Mouse (Mus musculus) heart, adult 2 months (tissue): ENCODE results near the gene Erbb4. TPM values are rescaled to one million over a fixed set of nuclear protein-coding genes. Genes with fewer than 3 reads are reported as not detected.

Experiments
- DNase-seq, 2 experiments: peaks; one replicate each; pipeline ENCODE4 v3.0.0; 2021
- H3K27ac ChIP-seq: fragments of 200-600 bp; 2 replicates; pipeline ENCODE4 v1.8.1; 2022
- H3K27me3 ChIP-seq: fragments of 200-500 bp; 2 replicates; pipeline ENCODE4 v1.6.1; 2012; ENCODE audit warnings: mild to moderate bottlenecking, low read length, inconsistent platforms, mixed read lengths; ENCODE audit not compliant: control insufficient read depth, insufficient read depth
- H3K36me3 ChIP-seq: fragments of 200-500 bp; 2 replicates; pipeline ENCODE4 v1.6.1; 2012; ENCODE audit warnings: low read length, inconsistent platforms; ENCODE audit not compliant: control insufficient read depth, insufficient read depth
- H3K4me1 ChIP-seq: fragments of 200-500 bp; 2 replicates; pipeline ENCODE4 v1.6.1; 2011; ENCODE audit warnings: low read length; ENCODE audit not compliant: control insufficient read depth, insufficient read depth
- H3K4me3 ChIP-seq: fragments of 200-600 bp; 2 replicates; pipeline ENCODE4 v1.8.1; 2022
- H3K79me2 ChIP-seq: fragments of 200-500 bp; replicated peaks from 2 replicates; pipeline ENCODE4 v1.6.1; 2012; ENCODE audit warnings: mild to moderate bottlenecking, inconsistent platforms, low read length, moderate library complexity, mixed read lengths; ENCODE audit not compliant: control insufficient read depth, insufficient read depth
- H3K9ac ChIP-seq: fragments of 200-500 bp; 2 replicates; pipeline ENCODE4 v1.6.1; 2012; ENCODE audit warnings: low read depth, mild to moderate bottlenecking, control low read depth, inconsistent platforms, low read length, mixed read lengths
- CTCF ChIP-seq: fragments of 200-600 bp; IDR thresholded peaks from 2 replicates; pipeline ENCODE4 v1.8.1; 2022; ENCODE audit warnings: antibody characterized with exemption, mild to moderate bottlenecking, moderate library complexity
- EP300 ChIP-seq: fragments of 200-500 bp; IDR thresholded peaks from 2 replicates; pipeline ENCODE4 v1.6.1; 2011; ENCODE audit warnings: low read depth, low read length, control low read depth; ENCODE audit not compliant: insufficient read depth
- POLR2A ChIP-seq: fragments of 200-500 bp; IDR thresholded peaks from 2 replicates; pipeline ENCODE4 v1.6.1; 2011; ENCODE audit warnings: mild to moderate bottlenecking, low read depth, low read length, control low read depth; ENCODE audit not compliant: insufficient read depth
- WGBS: fragments of 180-500 bp; shearing (Covaris S2); methylation state at CpG from one replicate; pipeline ENCODE4 v1.1.7; 2018; 5-methylcytosine and 5-hydroxymethylcytosine counted together
- intact Hi-C: fragments of 180-260 bp; cut with DNase I; formaldehyde crosslinking; loops from one replicate; pipeline ENCODE4 v1.15.1; 2025
- polyA plus RNA-seq: library from polyadenylated mRNA; depleted of rRNA; stranded (reverse); fragments of >200 nt; gene quantifications from 2 replicates; pipeline ENCODE4 v1.2.3, GENCODE M21; 2012
- total RNA-seq, 2 experiments: library from RNA; stranded (reverse); gene quantifications; 2 replicates each; pipeline ENCODE4 v1.2.3; 2021

The Erbb4 gene
- total and polyA plus RNA-seq, 3 experiments, result 2.1 to 13.9 (median 10.3) TPM

- no peaks in the 10 kb centered on the region for H3K4me1 ChIP-seq
- intact Hi-C loops, result no loop called here
- 52% methylated on average over 3 of the region's 3 CpGs for WGBS
- TF ChIP-seq EP300, result no peak
- TF ChIP-seq POLR2A, result no peak
- TF ChIP-seq CTCF, result no peak
- H3K36me3 ChIP-seq, result no peaks in the 10 kb centered on the region
- H3K9ac ChIP-seq, result no peak overlapping the region
- H3K79me2 ChIP-seq, result no peaks in the 10 kb centered on the region
- DNase-seq, result no peak
- no peak overlapping the region for H3K27ac ChIP-seq
- H3K27me3 ChIP-seq, result no peaks in the 10 kb centered on the region
- H3K4me3 ChIP-seq, result no peak overlapping the region
Observed at GRCm38 (mm10) chr1:68590475-68590874, 517.4 kb downstream of the Erbb4 start.

DNA sequence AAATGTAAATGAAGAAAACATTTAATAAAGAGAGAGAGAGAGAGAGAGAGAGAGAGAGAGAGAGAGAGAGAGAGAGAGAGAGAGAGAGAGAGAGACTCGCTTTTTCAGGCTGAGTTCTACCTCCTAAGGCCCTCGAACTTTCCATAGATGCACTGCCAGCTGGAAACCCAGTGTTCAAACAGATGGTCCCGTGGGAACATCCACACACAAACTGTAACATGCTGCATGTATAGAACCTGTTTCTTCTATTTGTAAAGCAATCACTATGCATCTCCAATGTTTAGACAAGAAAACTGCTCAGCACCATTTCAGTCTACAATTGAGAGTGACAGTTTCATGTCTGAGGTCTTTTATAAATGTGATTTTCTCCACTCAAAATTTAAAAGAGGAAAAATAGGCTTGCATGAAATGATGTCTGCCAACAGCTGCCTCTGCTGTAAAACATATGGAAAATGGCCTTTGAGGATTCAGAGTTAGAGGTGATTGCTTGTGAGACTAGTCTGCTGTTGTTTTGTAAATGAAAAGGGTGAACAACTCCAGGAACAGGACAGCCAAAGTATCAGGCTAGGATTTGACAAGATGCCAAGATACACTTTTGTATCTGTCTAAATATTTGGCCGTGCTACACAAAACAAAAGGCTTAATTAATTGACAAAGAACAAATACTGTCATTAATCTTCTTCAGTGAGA, 533.9 kb downstream of the Erbb4 start:
- Histone ChIP-seq H3K79me2 (no peaks in the 10 kb centered on the region), H3K27me3 (no peaks in the 10 kb centered on the region), H3K36me3 (no peaks in the 10 kb centered on the region), H3K4me3 (no peak overlapping the region), H3K4me1 (no peaks in the 10 kb centered on the region; the same call in 1 of the 2 replicates), H3K9ac (no peak overlapping the region), H3K27ac (no peak overlapping the region)
- TF ChIP-seq POLR2A, result no peak
- TF ChIP-seq CTCF, result no peak
- 54% methylated on average over 4 of the region's 4 CpGs for WGBS
- no peak for DNase-seq
- intact Hi-C loops, result no loop called here

GRCm38 (mm10) chr1:68570924-68571323, 536.9 kb downstream of the Erbb4 start:
- intact Hi-C loops, result no loop called here
- no peak for DNase-seq
- Histone ChIP-seq H3K79me2 (no peaks in the 10 kb centered on the region), H3K27me3 (no peaks in the 10 kb centered on the region), H3K4me3 (no peak overlapping the region), H3K27ac (no peak overlapping the region), H3K36me3 (no peaks in the 10 kb centered on the region), H3K9ac (no peak overlapping the region), H3K4me1 (no peaks in the 10 kb centered on the region)
- 78% methylated on average over 1 of the region's 1 CpGs for WGBS
- TF ChIP-seq CTCF, result no peak
- no peak for TF ChIP-seq EP300
- TF ChIP-seq POLR2A, result no peak

GRCm38 (mm10) chr1:68542942-68543341, 564.9 kb downstream of the Erbb4 start:
- H3K79me2 ChIP-seq, result no peaks in the 10 kb centered on the region
- intact Hi-C loops, result no loop called here
- H3K36me3 ChIP-seq, result no peaks in the 10 kb centered on the region
- no peaks in the 10 kb centered on the region for H3K27me3 ChIP-seq
- no peak overlapping the region for H3K9ac ChIP-seq
- TF ChIP-seq CTCF, result no peak
- TF ChIP-seq EP300, result no peak
- TF ChIP-seq POLR2A, result no peak
- WGBS, result 87% methylated on average over 4 of the region's 4 CpGs
- H3K27ac ChIP-seq, result no peak overlapping the region
- no peak for DNase-seq
- H3K4me3 ChIP-seq, result no peak overlapping the region
- no peaks in the 10 kb centered on the region for H3K4me1 ChIP-seq

DNA sequence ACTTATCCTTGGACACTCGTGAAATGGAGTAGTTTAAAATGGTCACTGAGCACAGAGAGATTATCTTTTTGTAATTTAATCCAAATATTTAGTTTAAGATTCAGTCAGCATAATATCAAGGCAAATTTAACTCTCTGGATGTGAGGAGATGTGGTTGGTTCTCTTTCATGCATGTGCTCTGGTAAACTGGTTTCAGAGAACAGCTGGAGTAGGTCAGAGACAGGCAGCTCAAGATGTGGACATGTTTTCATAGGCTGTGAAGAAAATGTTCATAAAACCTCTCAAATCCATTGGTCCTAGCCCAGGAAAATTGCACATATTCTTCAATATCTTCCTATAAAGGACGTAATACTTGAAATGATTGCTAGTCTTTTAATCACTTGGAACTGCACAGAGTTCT, 590.0 kb downstream of the Erbb4 start:
- no peaks in the 10 kb centered on the region for H3K27me3 ChIP-seq
- H3K9ac ChIP-seq, result no peak overlapping the region
- H3K36me3 ChIP-seq, result no peaks in the 10 kb centered on the region
- WGBS, result 57% methylated on average over 2 of the region's 2 CpGs
- H3K79me2 ChIP-seq, result no peaks in the 10 kb centered on the region
- DNase-seq, result no peak
- no peak for TF ChIP-seq CTCF
- no peak overlapping the region for H3K27ac ChIP-seq
- no peaks in the 10 kb centered on the region for H3K4me1 ChIP-seq
- intact Hi-C loops, result no loop called here
- H3K4me3 ChIP-seq, result no peak overlapping the region

- no peaks in the 10 kb centered on the region; the same call in 1 of the 2 replicates for H3K4me1 ChIP-seq
- no peaks in the 10 kb centered on the region for H3K79me2 ChIP-seq
- 59% methylated on average over 1 of the region's 1 CpGs for WGBS
- DNase-seq, result no peak
- TF ChIP-seq EP300, result no peak
- no peak for TF ChIP-seq CTCF
- intact Hi-C loops, result loop anchor here (5.0 kb wide), 1 partner anchor 603 kb away; the partner anchor contains the start of gene Erbb4
- H3K36me3 ChIP-seq, result no peaks in the 10 kb centered on the region
- peak overlapping the region; percentile 84 for H3K27ac ChIP-seq
- H3K27me3 ChIP-seq, result no peaks in the 10 kb centered on the region
- H3K4me3 ChIP-seq, result peak overlapping the region; percentile 27
- no peak overlapping the region for H3K9ac ChIP-seq
Observed at GRCm38 (mm10) chr1:68503873-68504272, 604.0 kb downstream of the Erbb4 start.
